Mouse (Mus musculus) mesoderm, embryonic 11.5 days (tissue): ENCODE results near the gene Plekha1.
A peak's percentile ranks its signal among the peaks of the same experiment; 100 is the strongest.

ENCODE experiments used
- DNase-seq: peaks from one replicate; pipeline ENCODE4 v3.0.0-alpha.2; 2012; ENCODE audit warnings: low read depth, low spot score

Gene Plekha1

GRCm38 (mm10) chr7:130859926-130860325, 5.6 kb upstream of the Plekha1 start:
- no peak for DNase-seq

- no peak for DNase-seq
These were observed 4.8 kb upstream of the Plekha1 start for GRCm38 (mm10) chr7:130860721-130861142.

DNA sequence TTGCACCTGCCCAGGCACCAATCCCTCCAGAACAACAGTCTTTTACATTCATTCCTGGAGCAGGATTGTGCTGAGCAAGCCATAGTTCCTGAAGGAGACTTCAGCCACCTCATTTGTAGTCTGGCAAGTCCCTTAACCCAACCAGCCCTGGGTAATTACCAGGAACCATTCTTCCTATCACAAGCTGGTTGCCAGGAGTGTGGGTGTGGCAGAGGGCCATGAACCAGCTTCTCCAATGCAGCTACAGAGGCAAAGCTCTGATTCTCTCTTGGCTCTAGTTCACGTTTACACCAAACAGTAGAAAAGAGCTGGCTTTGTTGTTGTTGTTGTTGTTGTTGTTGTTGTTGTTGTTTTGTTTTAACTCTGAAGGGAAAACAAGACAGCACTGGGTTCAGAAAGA, 3.1 kb upstream of the Plekha1 start:
- DNase-seq: no peak

GRCm38 (mm10) chr7:130864711-130865110, 845 bp upstream of the Plekha1 start:
- no peak for DNase-seq

- DNase-seq: no peak
These were observed 1.1 kb downstream of the Plekha1 start for GRCm38 (mm10) chr7:130866640-130867039.

DNA sequence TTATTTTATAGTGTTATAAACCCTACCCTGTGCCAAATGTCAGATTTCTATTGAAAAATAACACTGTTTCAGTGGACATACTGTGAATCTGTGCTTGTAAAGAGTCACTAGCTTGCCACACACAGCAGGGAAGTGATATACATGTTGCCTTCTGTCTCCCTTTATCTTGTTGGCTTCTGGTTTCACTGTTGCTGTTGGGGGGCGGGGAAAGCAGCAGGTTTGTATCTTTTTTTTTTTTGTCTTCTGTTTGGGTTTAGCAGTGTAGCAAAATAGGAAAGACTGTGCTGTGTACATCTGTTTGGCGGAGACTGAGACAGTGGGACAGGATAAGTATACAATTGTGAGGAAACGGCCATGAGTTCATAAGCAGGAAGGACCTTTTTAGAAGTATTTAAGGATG, 1.7 kb downstream of the Plekha1 start:
- DNase-seq: no peak

DNA sequence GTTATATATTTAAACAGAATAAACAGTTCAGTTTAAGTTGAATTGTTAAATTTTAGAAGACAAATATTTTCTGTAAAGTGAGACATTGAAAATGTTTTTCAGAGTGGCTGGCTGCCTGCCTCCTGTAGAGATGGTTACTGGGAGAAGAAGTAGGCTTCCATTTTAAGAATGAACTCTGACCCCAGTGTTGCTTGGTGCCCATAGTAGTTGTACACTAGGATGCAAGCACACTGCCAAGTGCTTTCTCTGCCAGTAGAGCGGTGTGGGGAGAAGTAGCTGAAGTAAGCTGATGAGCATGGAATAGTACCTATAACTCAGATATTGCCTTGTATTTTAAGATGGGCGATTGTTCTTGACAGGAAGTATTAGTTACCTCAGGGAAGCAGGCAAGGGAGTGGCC, 18.6 kb downstream of the Plekha1 start:
- no peak for DNase-seq

DNA sequence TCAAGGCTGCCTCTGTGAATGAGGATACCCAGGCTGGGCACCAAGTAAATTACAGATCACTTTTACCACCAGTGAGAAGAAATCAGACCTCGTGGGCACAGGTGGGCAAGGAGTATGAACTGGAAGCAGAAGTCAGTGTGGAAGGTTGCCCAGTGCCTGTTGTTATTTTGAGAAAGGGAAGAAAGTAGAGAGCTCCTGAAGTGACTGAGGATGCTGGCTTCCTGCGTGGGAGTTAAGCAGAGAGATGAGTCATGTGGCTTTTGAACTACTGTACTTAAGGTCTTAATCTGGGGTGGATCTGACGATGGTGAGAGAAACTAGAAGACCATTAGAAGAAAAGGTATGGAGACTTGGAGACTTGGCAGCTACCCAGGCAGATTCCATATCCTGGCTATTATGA, 20.7 kb downstream of the Plekha1 start:
- DNase-seq: no peak

DNA sequence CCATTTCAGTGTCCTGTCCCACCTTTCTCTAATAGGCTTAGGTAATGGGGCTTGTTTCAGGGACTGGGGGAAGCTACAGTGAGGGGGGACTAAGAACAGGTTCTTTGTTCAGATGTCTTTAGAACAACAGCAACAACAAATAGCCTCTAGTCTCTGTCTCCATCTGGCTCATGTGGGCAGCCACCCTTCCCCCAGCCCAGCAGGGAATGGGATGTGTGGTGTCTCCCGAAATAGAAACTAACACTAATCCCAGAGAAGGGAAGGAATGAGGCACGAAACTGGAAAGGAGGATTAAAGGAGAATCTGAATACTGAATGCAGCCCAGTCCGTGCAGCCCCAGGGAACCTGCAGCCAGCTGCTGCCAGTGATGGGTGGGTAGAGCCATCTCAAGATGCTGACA, 22.4 kb downstream of the Plekha1 start:
- peak; percentile 8 for DNase-seq

GRCm38 (mm10) chr7:130890871-130891270, 25.3 kb downstream of the Plekha1 start:
- no peak for DNase-seq

GRCm38 (mm10) chr7:130892973-130893372, 27.4 kb downstream of the Plekha1 start:
- no peak for DNase-seq

GRCm38 (mm10) chr7:130894931-130895617, 29.5 kb downstream of the Plekha1 start:
- DNase-seq: no peak

DNA sequence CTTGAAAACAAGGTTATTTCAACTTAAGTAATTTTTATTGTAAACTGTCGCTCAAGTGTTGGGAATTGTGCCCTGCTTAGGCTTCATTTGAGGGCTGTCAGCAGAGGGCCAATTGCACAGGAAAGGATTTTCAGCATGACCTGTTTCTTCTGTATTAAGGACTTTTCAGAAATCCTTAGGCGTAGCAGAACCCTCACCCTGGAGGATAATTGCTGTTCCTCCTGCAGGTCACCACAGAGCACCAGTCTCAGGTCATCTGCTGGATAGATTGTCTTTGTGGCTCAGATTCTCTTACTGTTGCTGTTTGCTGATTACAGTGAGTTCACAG, 30.0 kb downstream of the Plekha1 start:
- no peak for DNase-seq

DNA sequence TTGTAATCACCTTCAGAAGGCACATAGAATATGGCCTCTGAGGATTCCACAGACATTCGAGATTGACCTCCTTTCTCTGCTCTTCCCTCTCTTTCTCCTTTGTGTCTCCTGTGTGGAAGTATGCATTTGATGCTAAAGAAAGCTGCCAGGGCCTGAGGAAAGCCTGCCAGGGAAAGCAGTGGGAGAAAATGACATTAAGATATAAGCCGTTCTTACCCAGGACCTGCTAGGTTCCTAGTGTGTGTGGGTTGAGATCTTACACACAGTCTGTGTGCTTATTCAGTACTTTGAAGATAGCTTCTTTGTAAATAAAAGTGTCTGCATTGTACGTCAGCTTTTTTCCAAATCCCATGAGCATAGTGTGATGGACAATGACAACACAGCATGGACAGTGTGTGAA, 30.5 kb downstream of the Plekha1 start:
- DNase-seq: no peak

- DNase-seq: no peak
These were observed 31.6 kb downstream of the Plekha1 start for GRCm38 (mm10) chr7:130897201-130897600.

DNA sequence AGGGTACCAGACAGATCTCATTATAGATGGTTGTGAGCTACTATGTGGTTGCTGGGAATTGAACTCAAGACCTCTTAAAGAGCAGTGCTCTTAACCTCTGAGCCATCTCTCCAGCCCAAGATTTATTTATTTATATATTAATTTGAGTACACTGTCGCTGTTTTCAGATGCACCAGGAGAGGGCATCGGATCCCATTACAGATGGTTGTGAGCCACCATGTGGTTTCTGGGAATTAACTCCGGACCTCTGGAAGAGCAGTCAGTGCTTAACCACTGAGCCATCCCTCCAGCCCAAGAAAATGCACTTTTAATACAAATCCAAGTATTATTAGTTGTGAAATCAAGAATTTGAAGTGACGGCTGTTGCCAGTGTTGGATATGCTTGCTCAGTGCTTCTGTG, 32.8 kb downstream of the Plekha1 start:
- peak; percentile 25 for DNase-seq

GRCm38 (mm10) chr7:130900233-130900848, 34.8 kb downstream of the Plekha1 start:
- no peak for DNase-seq

DNA sequence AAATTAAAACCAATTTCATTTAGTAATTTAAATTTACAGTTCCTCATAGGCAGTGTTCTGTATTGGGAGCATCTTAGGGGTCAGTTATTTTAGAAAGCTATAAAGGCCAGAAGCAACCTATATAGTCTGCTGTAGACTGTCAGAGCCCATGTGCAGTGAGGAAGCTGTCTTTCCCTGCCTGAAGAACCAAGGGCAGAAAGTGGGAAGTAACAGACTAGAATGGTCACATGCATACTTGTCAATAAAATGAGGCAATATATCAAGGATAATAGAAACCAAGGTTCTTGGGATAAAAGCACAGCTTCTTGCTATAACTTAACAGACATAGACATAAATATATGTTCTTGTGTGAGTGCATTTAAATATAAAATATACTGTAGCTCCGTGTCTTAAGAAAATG, 37.4 kb downstream of the Plekha1 start:
- no peak for DNase-seq

DNA sequence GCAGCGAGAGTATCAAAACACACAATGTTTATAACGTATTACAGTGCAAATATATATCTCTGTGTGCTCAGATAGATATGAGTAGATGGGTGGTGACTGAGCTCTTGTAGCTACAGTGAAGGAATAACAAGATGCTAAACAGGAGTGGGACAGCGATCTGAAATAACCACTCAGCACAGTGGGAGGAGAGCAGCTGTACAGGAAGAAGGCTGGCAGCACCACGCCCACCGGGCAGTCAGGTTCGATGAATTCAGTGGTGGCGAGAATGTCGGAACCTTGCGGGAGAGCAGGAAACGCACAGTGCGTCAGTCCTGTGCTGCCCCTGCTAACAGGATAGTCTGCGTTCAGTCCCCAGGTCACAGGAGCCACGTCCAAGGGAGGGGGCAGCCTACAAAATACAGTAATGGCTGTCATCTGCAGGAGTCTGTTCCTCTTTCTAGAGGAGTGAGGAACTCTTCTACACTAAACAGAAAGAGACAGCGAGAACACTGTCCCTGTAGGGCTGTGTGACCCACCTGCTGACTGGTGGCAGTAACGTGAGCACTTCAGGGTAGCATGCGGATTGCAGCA, 38.0 kb downstream of the Plekha1 start:
- DNase-seq: no peak

- no peak for DNase-seq
These were observed 39.2 kb downstream of the Plekha1 start for GRCm38 (mm10) chr7:130904571-130905365.

DNA sequence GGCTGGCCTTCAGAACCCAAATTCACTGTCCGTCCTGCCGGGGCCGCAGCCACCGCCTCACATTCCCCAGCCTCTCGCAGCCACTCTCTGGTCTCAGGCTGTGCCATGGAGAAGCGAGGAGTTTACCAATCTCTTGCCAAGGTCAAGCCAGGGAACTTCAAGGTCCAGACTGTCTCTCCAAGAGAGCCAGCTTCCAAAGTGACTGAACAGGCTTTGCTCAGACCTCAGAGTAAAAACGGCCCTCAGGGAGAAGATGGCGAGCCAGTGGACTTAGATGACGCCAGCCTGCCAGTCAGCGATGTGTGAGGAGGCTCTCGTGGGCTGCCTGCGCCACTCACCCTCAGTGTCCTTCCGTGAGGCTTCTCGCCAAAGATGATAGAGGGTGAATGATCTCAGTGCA, 45.3 kb downstream of the Plekha1 start:
- DNase-seq: no peak

DNA sequence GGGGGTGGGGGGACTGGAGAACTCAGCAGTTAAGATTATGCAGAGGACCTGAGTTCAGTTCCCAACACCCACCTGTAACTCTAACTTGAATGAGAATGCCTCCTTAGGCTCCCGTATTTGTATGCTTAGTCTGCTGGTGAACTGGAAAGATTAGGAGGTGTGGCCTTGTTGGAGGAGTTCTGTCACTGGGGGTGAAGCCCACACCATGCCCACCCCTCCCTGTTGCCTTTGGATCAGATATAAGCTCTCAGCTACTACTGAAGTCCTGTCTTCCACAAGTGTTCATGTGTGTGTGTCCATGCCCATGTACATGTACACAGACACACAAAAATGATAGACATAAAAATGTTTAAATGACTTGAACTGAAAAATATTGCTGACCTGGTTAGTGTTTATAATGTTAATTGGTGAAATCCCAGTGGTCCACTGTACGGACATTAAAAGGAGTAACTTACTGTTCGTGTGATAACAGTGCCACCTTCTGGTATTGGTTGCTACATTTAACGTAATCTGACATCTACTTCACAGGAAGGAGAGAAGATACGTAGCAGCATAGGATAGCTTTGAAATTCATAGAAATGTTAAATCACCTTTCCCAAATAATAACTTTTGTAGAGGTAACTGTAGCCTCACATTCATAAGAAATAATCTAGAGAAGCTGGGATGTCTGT, 49.3 kb downstream of the Plekha1 start:
- peak; percentile 19 for DNase-seq
